Mouse (Mus musculus) lung, postnatal 0 days (tissue): Measurements from ENCODE around the gene Selenop.

Experiments
- CTCF ChIP-seq: IDR thresholded peaks from 2 replicates; pipeline ENCODE4 v1.5.1; 2016; ENCODE audit warnings: antibody characterized with exemption, mild to moderate bottlenecking
- EP300 ChIP-seq: IDR thresholded peaks from 2 replicates; pipeline ENCODE4 v1.6.1; 2016; ENCODE audit warnings: antibody characterized with exemption, mild to moderate bottlenecking, control low read depth

GRCm38 (mm10) chr15:3269496-3269895, 1.1 kb downstream of the Selenop start:
- TF ChIP-seq CTCF (no peak), EP300 (no peak)
